In the genomic region with DNA sequence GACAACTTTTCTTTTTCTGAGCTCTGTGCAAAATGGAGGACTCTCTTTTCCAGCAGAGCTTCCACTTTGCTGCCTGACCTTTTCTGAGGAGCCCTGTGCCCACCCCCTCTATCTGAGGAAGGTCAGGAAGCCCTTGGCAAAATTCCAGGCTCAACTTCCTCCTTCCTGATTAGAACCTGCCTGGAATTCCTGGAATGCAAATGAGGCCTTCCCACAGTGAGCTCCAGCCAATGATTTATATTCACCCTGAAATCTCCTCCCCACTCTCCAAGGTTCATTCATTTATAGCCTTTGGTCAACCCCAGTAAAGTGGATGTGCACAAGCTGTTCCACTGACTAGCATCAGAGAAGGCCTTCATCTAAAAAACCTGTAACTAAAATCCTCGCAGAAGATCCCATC, we compare ENCODE assay signal across 10 mouse cellular contexts.
DNase-seq lines count a peak whose midpoint lies in the region.
"Had no signal": no experiment of that assay in that cellular context is flagged by ENCODE, and none has a peak within 500 bp of the region (broad histone marks: within the 10 kb centered on the region; RNA-seq: fewer than 3 reads in every experiment).

No protein-coding gene starts in this region.

- DNase-seq in adrenal gland, postnatal 10 days, result peak; percentile 50
- DNase-seq in adrenal gland, adult 18-20 months (ENCODE audit: low spot score in 2 of 2), result no peak
- peak; percentile 24 for DNase-seq in lung, postnatal 10 days
- no peak for DNase-seq in lung, postnatal 25 days (ENCODE audit: low spot score)
- peak; percentile 44 for DNase-seq in kidney, adult 18-20 months
- DNase-seq in yolk sac, embryonic 10.5 days (ENCODE audit: low spot score), result peak; percentile 52
- no peak for DNase-seq in frontal cortex, postnatal 36 days (ENCODE audit: low spot score in 2 of 2)
- DNase-seq in natural killer cell, adult 2 months (ENCODE audit: low spot score in 2 of 2), result no peak
- DNase-seq: cerebellum, adult 8-10 months; liver, embryonic 13.5 days had no signal

Comparison
In these comparisons a context has a peak if more than half of its experiments do, and no peak if none do; other contexts are left out.
1. DNase-seq: peak in adrenal gland, postnatal 10 days (single experiment), lung, postnatal 10 days (single experiment), kidney, adult 18-20 months (single experiment) and yolk sac, embryonic 10.5 days (single experiment); none in adrenal gland, adult 18-20 months (0 of 2), lung, postnatal 25 days (single experiment), frontal cortex, postnatal 36 days (0 of 2) and natural killer cell, adult 2 months (0 of 2).